Mouse (Mus musculus) lung, postnatal 0 days (tissue): Measurements from ENCODE around the gene Slc4a1.

ENCODE experiments used
- CTCF ChIP-seq: IDR thresholded peaks from 2 replicates; pipeline ENCODE4 v1.5.1; 2016; ENCODE audit warnings: antibody characterized with exemption, mild to moderate bottlenecking
- EP300 ChIP-seq: IDR thresholded peaks from 2 replicates; pipeline ENCODE4 v1.6.1; 2016; ENCODE audit warnings: antibody characterized with exemption, mild to moderate bottlenecking, control low read depth

GRCm38 (mm10) chr11:102368347-102368746 lies 2.3 kb upstream of the Slc4a1 start:
- TF ChIP-seq CTCF (no peak), EP300 (no peak)
